Mouse (Mus musculus) heart, adult 2 months (tissue): Measurements from ENCODE around the gene Fam25c.

Source experiments
- CTCF ChIP-seq: fragments of 200-600 bp; IDR thresholded peaks from 2 replicates; pipeline ENCODE4 v1.8.1; 2022; ENCODE audit warnings: antibody characterized with exemption, mild to moderate bottlenecking, moderate library complexity
- EP300 ChIP-seq: fragments of 200-500 bp; IDR thresholded peaks from 2 replicates; pipeline ENCODE4 v1.6.1; 2011; ENCODE audit warnings: low read depth, low read length, control low read depth; ENCODE audit not compliant: insufficient read depth
- POLR2A ChIP-seq: fragments of 200-500 bp; IDR thresholded peaks from 2 replicates; pipeline ENCODE4 v1.6.1; 2011; ENCODE audit warnings: mild to moderate bottlenecking, low read depth, low read length, control low read depth; ENCODE audit not compliant: insufficient read depth

- TF ChIP-seq POLR2A (no peak), CTCF (no peak), EP300 (no peak)
Measured at GRCm38 (mm10) chr14:34302681-34303242, 52.5 kb downstream of the Fam25c start.
